Mouse (Mus musculus) cerebellum, adult 18-20 months (tissue): ENCODE results near the gene Ly9.

Source experiments
- DNase-seq, 2 experiments: peaks; one replicate each; pipeline ENCODE4 v3.0.0; 2021

The Ly9 gene

GRCm38 (mm10) chr1:171577168-171577567 is 30.0 kb downstream of the Ly9 start:
- no peak for DNase-seq

- DNase-seq, result no peak
These were observed 38.8 kb downstream of the Ly9 start for GRCm38 (mm10) chr1:171568436-171568835.

- peak; percentile 43 to 45 for DNase-seq
These were observed 40.4 kb downstream of the Ly9 start for GRCm38 (mm10) chr1:171566777-171567176.

- DNase-seq, result no peak
These were observed 41.3 kb downstream of the Ly9 start for GRCm38 (mm10) chr1:171565888-171566287.

GRCm38 (mm10) chr1:171564247-171564646 is 43.0 kb downstream of the Ly9 start:
- no peak for DNase-seq

- no peak for DNase-seq
These were observed 44.2 kb downstream of the Ly9 start for GRCm38 (mm10) chr1:171563042-171563441.

GRCm38 (mm10) chr1:171561639-171562225 is 45.5 kb downstream of the Ly9 start:
- no peak for DNase-seq

GRCm38 (mm10) chr1:171561200-171561599 is 46.0 kb downstream of the Ly9 start:
- no peak for DNase-seq

- DNase-seq, result no peak
These were observed 46.9 kb downstream of the Ly9 start for GRCm38 (mm10) chr1:171560262-171560661.

- no peak for DNase-seq
These were observed 48.3 kb downstream of the Ly9 start, which contains the start of gene Cd244a for GRCm38 (mm10) chr1:171558898-171559297. Gene Cd244a, plus strand, starts transcription at chr1:171559193.

GRCm38 (mm10) chr1:171558407-171558806 is 48.8 kb downstream of the Ly9 start:
- DNase-seq, result no peak

GRCm38 (mm10) chr1:171556366-171556765 is 50.8 kb downstream of the Ly9 start:
- no peak for DNase-seq

- no peak for DNase-seq
These were observed 53.6 kb downstream of the Ly9 start for GRCm38 (mm10) chr1:171553359-171554341.

GRCm38 (mm10) chr1:171552230-171552629 is 55.0 kb downstream of the Ly9 start:
- no peak for DNase-seq

- DNase-seq, result no peak
These were observed 55.9 kb downstream of the Ly9 start for GRCm38 (mm10) chr1:171551326-171551725.

GRCm38 (mm10) chr1:171540694-171541093 is 66.5 kb downstream of the Ly9 start:
- no peak for DNase-seq
